Mouse (Mus musculus) small intestine, adult 2 months (tissue): ENCODE data around the gene Leng1. TPM values are rescaled to one million over a fixed set of nuclear protein-coding genes. Genes with fewer than 3 reads are reported as not detected.
"Not testable (repeated sequence)": the region's sequence is repeated elsewhere in the genome, so short reads cannot be mapped to it uniquely, and the experiment has no call there.

Experiments
- H3K27ac ChIP-seq: fragments of 200-500 bp; 2 replicates; pipeline ENCODE4 v1.5.1; 2012; ENCODE audit warnings: low read depth, low read length, control low read depth, inconsistent platforms; ENCODE audit not compliant: insufficient read depth
- H3K27me3 ChIP-seq: fragments of 200-500 bp; 2 replicates; pipeline ENCODE4 v1.6.1; 2012; ENCODE audit warnings: mild to moderate bottlenecking, moderate library complexity, low read length, inconsistent platforms; ENCODE audit not compliant: control insufficient read depth, insufficient read depth
- H3K36me3 ChIP-seq: fragments of 200-500 bp; 2 replicates; pipeline ENCODE4 v1.6.1; 2012; ENCODE audit warnings: mild to moderate bottlenecking, low read length, control low read depth, inconsistent platforms; ENCODE audit not compliant: control insufficient read depth, insufficient read depth
- H3K4me1 ChIP-seq: fragments of 200-500 bp; 2 replicates; pipeline ENCODE4 v1.6.1; 2012; ENCODE audit warnings: low read length, inconsistent platforms, mixed read lengths; ENCODE audit not compliant: control insufficient read depth, insufficient read depth, insufficient read length
- H3K4me3 ChIP-seq: fragments of 200-500 bp; 2 replicates; pipeline ENCODE4 v1.5.1; 2012; ENCODE audit warnings: low read depth, mild to moderate bottlenecking, control low read depth, inconsistent platforms, low read length, moderate library complexity
- CTCF ChIP-seq: fragments of 200-500 bp; IDR thresholded peaks from 2 replicates; pipeline ENCODE4 v1.5.1; 2012; ENCODE audit warnings: low read depth, mild to moderate bottlenecking, control low read depth, inconsistent platforms, low read length, moderate library complexity, mixed read lengths; ENCODE audit not compliant: insufficient replicate concordance, insufficient read length; ENCODE audit errors: extremely low read depth
- POLR2A ChIP-seq: fragments of 200-500 bp; IDR thresholded peaks from 2 replicates; pipeline ENCODE4 v1.6.1; 2012; ENCODE audit warnings: low read depth, mild to moderate bottlenecking, control low read depth, inconsistent platforms, low read length, moderate library complexity
- WGBS: fragments of 180-500 bp; shearing (Covaris S2); methylation state at CpG from one replicate; pipeline ENCODE4 v1.1.7; 2018; 5-methylcytosine and 5-hydroxymethylcytosine counted together
- polyA plus RNA-seq: library from polyadenylated mRNA; depleted of rRNA; stranded (reverse); fragments of >200 nt; gene quantifications from 2 replicates; pipeline ENCODE4 v1.2.3, GENCODE M21; 2012; rRNA removed

Gene Leng1
- polyA plus RNA-seq: 2.4 and 5.1 TPM in 2 replicates

GRCm38 (mm10) chr7:3665215-3666114, at the start of gene Leng1:
Gene Leng1 (minus strand): TSS chr7:3665840.
- Histone ChIP-seq H3K27ac (peak within 1 kb of the TSS; percentile 78), H3K36me3 (peaks cover 29% of the 10 kb centered on the region), H3K4me1 (peaks cover 14% of the 10 kb centered on the region), H3K4me3 (peak within 1 kb of the TSS; percentile 76), H3K27me3 (no peaks in the 10 kb centered on the region)
- 2% methylated on average over 45 of the region's 45 CpGs for WGBS
- no peak for TF ChIP-seq CTCF
- peak; percentile 74 for TF ChIP-seq POLR2A

GRCm38 (mm10) chr7:3715249-3715648, 49.6 kb upstream of the Leng1 start:
- WGBS: 28% methylated on average over 1 of the region's 1 CpGs
- H3K27ac ChIP-seq: no peak overlapping the region
- no peak overlapping the region for H3K4me3 ChIP-seq
- H3K4me1 ChIP-seq: no peaks in the 10 kb centered on the region
- TF ChIP-seq POLR2A: no peak
- no peak for TF ChIP-seq CTCF
- H3K27me3 ChIP-seq: no peaks in the 10 kb centered on the region
- no peaks in the 10 kb centered on the region for H3K36me3 ChIP-seq

DNA sequence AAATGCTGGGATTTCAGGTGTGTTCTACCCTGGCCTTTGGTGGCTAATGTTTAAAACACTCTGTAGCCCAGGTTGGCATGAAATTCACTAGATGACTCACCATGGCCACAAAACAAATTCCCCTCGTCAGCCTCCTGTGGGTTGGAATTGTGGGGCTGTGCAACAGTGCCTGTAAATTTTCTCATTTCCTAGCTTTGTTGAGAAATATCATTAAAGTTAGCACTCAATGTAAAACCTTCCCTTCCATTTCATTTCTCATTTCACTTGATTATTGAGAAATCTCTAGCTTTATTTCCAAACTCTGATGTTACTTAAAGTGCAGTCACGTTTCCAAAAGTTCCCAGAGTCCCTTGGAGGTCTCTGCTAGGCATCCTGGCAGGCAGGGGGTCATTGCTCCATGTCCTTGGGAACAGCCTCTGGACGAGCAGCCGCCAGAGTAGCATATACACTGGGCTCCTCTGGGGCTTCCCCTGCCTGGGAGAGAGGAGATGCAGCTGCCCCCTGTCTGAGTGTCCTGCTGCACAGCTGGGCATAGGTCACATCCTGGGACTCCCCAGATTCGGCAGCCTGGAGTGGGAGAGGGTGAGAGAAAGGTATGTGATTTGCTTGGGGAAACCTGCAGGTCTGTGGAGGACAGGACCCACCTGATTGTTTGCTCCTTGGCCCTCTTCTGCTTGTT, 46.8 kb upstream of the Leng1 start:
- peaks cover 7% of the 10 kb centered on the region for H3K36me3 ChIP-seq
- TF ChIP-seq POLR2A (no peak), CTCF (no peak)
- 21% methylated on average over 5 of the region's 5 CpGs for WGBS
- no peaks in the 10 kb centered on the region for H3K4me1 ChIP-seq
- H3K27me3 ChIP-seq: no peaks in the 10 kb centered on the region
- no peak overlapping the region for H3K27ac ChIP-seq
- H3K4me3 ChIP-seq: no peak overlapping the region

DNA sequence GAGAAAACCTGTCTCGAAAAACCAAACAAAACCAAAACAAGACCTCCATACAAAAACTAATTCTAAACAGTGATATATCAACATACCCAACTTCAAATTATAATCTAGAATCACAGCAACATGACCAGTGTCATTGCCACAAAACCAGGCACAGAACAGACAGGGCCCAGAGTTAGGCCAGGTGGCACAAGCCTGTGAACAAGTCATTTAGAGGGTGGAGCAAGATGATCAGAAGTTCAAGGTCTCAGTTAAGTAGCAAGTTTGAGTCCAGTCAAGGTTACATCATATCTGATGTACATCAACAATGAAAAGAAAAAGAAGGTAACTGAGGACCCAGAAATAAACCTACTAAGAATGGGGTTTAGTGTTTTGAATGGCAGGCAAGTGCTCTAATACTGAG, 43.4 kb upstream of the Leng1 start:
- WGBS: 62% methylated on average over 1 of the region's 1 CpGs
- Histone ChIP-seq H3K4me1 (peaks cover 7% of the 10 kb centered on the region; the same call in 1 of the 2 replicates), H3K36me3 (peaks cover 26% of the 10 kb centered on the region), H3K4me3 (no peak overlapping the region), H3K27me3 (no peaks in the 10 kb centered on the region), H3K27ac (no peak overlapping the region)
- TF ChIP-seq CTCF (no peak), POLR2A (no peak)

DNA sequence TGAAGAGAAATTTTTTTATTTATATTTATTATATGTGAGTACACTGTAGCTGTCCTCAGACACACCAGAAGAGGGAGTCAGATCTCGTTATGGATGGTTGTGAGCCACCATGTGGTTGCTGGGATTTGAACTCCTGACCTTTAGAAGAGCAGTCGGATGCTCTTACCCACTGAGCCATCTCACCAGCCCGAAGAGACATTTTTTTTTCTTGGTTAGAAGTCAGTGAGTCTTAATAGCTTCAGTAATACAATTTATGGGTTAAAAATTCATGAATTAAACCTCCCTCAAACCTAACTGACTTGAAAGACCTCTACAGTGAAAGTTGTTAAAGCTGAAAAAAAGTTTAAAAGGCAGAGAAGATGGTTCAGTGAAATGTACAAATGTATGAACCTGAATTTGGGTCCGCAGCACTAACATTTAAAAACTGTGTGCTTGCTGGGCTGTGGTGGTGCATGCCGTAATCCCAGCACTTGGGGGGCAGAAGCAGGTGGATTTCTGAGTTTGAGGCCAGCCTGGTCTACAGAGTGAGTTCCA, 42.9 kb upstream of the Leng1 start:
- WGBS: 36% methylated on average over 5 of the region's 5 CpGs
- not testable (repeated sequence) for H3K4me1 ChIP-seq, H3K4me3 ChIP-seq, H3K27ac ChIP-seq, H3K27me3 ChIP-seq
- H3K36me3 ChIP-seq: peaks cover 26% of the 10 kb centered on the region

- 59% methylated on average over 7 of the region's 7 CpGs for WGBS
- H3K4me1 ChIP-seq: peaks cover 7% of the 10 kb centered on the region; the same call in 1 of the 2 replicates
- no peak for TF ChIP-seq CTCF
- TF ChIP-seq POLR2A: no peak
- no peaks in the 10 kb centered on the region for H3K27me3 ChIP-seq
- no peak overlapping the region for H3K27ac ChIP-seq
- H3K36me3 ChIP-seq: peaks cover 26% of the 10 kb centered on the region
- no peak overlapping the region for H3K4me3 ChIP-seq
These were observed 42.2 kb upstream of the Leng1 start for GRCm38 (mm10) chr7:3707568-3708413.
